Mouse (Mus musculus): ENCODE measurements around the gene Snx12. TPM values are rescaled to one million over a fixed set of nuclear protein-coding genes. Genes with fewer than 3 reads are reported as not detected.
A peak's percentile ranks its signal among the peaks of the same experiment; 100 is the strongest.
"Not testable (repeated sequence)": the region's sequence is repeated elsewhere in the genome, so short reads cannot be mapped to it uniquely, and the experiment has no call there.

The Snx12 gene
- total and polyA plus RNA-seq, 2 experiments: 9.0 to 9.1 TPM

- 26% methylated on average over 7 of the region's 7 CpGs for WGBS
- Histone ChIP-seq H3K4me3 (ENCODE audit: insufficient read depth, low read depth, low read length) (no peak overlapping the region), H3K4me1 (ENCODE audit: control insufficient read depth, insufficient read depth, low read length) (no peaks in the 10 kb centered on the region), H3K79me2 (ENCODE audit: control insufficient read depth, insufficient read depth, low read length) (no peaks in the 10 kb centered on the region), H3K9ac (ENCODE audit: low read depth, low read length) (no peak overlapping the region), H3K36me3 (ENCODE audit: control insufficient read depth, insufficient read depth, low read length) (no peaks in the 10 kb centered on the region), H3K27ac (replicated peaks; ENCODE audit: insufficient read depth, low read depth, low read length) (no peak overlapping the region), H3K27me3 (ENCODE audit: control insufficient read depth, insufficient read depth, low read length) (no peaks in the 10 kb centered on the region)
- no peak for TF ChIP-seq POLR2A (IDR thresholded peaks at IDR 0.05; ENCODE audit: extremely low read depth, insufficient read depth, low read length)
- TF ChIP-seq CTCF (IDR thresholded peaks at IDR 0.05; ENCODE audit: low read depth, low read length): no peak; the same call in 1 of the 2 replicates
- peak; percentile 40 for DNase-seq (ENCODE audit: extremely low read depth, low read depth, low spot score)
Observed at GRCm38 (mm10) chrX:101131001-101131400, 91.4 kb downstream of the Snx12 start.

- no peaks in the 10 kb centered on the region for H3K27me3 ChIP-seq (ENCODE audit: control insufficient read depth, insufficient read depth, low read length)
- TF ChIP-seq CTCF (IDR thresholded peaks at IDR 0.05; ENCODE audit: low read depth, low read length): no peak
- no peak for TF ChIP-seq POLR2A (IDR thresholded peaks at IDR 0.05; ENCODE audit: extremely low read depth, insufficient read depth, low read length)
- 83% methylated on average over 2 of the region's 2 CpGs for WGBS
- H3K9ac ChIP-seq (ENCODE audit: low read depth, low read length): no peak overlapping the region
- H3K4me3 ChIP-seq (ENCODE audit: insufficient read depth, low read depth, low read length): no peak overlapping the region
- no peaks in the 10 kb centered on the region for H3K36me3 ChIP-seq (ENCODE audit: control insufficient read depth, insufficient read depth, low read length)
- no peak overlapping the region for H3K27ac ChIP-seq (replicated peaks; ENCODE audit: insufficient read depth, low read depth, low read length)
- DNase-seq (ENCODE audit: extremely low read depth, low read depth, low spot score): no peak
- H3K79me2 ChIP-seq (ENCODE audit: control insufficient read depth, insufficient read depth, low read length): no peaks in the 10 kb centered on the region
- no peaks in the 10 kb centered on the region for H3K4me1 ChIP-seq (ENCODE audit: control insufficient read depth, insufficient read depth, low read length)
Observed at GRCm38 (mm10) chrX:101128559-101128958, 93.8 kb downstream of the Snx12 start.

GRCm38 (mm10) chrX:101126977-101127376, 95.4 kb downstream of the Snx12 start:
- WGBS: 77% methylated on average over 2 of the region's 2 CpGs
- Histone ChIP-seq H3K79me2 (ENCODE audit: control insufficient read depth, insufficient read depth, low read length) (no peaks in the 10 kb centered on the region), H3K36me3 (ENCODE audit: control insufficient read depth, insufficient read depth, low read length) (no peaks in the 10 kb centered on the region), H3K27me3 (ENCODE audit: control insufficient read depth, insufficient read depth, low read length) (no peaks in the 10 kb centered on the region), H3K27ac (replicated peaks; ENCODE audit: insufficient read depth, low read depth, low read length) (no peak overlapping the region), H3K4me1 (ENCODE audit: control insufficient read depth, insufficient read depth, low read length) (no peaks in the 10 kb centered on the region), H3K4me3 (ENCODE audit: insufficient read depth, low read depth, low read length) (no peak overlapping the region), H3K9ac (ENCODE audit: low read depth, low read length) (no peak overlapping the region)
- TF ChIP-seq POLR2A (IDR thresholded peaks at IDR 0.05; ENCODE audit: extremely low read depth, insufficient read depth, low read length) (no peak), CTCF (IDR thresholded peaks at IDR 0.05; ENCODE audit: low read depth, low read length) (no peak)
- no peak for DNase-seq (ENCODE audit: extremely low read depth, low read depth, low spot score)

GRCm38 (mm10) chrX:101126474-101126955, 95.8 kb downstream of the Snx12 start:
- TF ChIP-seq POLR2A (IDR thresholded peaks at IDR 0.05; ENCODE audit: extremely low read depth, insufficient read depth, low read length): no peak
- no peak for TF ChIP-seq CTCF (IDR thresholded peaks at IDR 0.05; ENCODE audit: low read depth, low read length)
- Histone ChIP-seq H3K4me1 (ENCODE audit: control insufficient read depth, insufficient read depth, low read length) (no peaks in the 10 kb centered on the region), H3K27ac (replicated peaks; ENCODE audit: insufficient read depth, low read depth, low read length) (no peak overlapping the region), H3K9ac (ENCODE audit: low read depth, low read length) (no peak overlapping the region), H3K27me3 (ENCODE audit: control insufficient read depth, insufficient read depth, low read length) (no peaks in the 10 kb centered on the region), H3K79me2 (ENCODE audit: control insufficient read depth, insufficient read depth, low read length) (no peaks in the 10 kb centered on the region), H3K36me3 (ENCODE audit: control insufficient read depth, insufficient read depth, low read length) (no peaks in the 10 kb centered on the region), H3K4me3 (ENCODE audit: insufficient read depth, low read depth, low read length) (no peak overlapping the region)
- WGBS: 67% methylated on average over 7 of the region's 7 CpGs
- DNase-seq (ENCODE audit: extremely low read depth, low read depth, low spot score): no peak

GRCm38 (mm10) chrX:101120546-101120945, 101.8 kb downstream of the Snx12 start:
- TF ChIP-seq CTCF (IDR thresholded peaks at IDR 0.05; ENCODE audit: low read depth, low read length) (no peak), POLR2A (IDR thresholded peaks at IDR 0.05; ENCODE audit: extremely low read depth, insufficient read depth, low read length) (no peak)
- Histone ChIP-seq H3K4me3 (ENCODE audit: insufficient read depth, low read depth, low read length) (no peak overlapping the region), H3K36me3 (ENCODE audit: control insufficient read depth, insufficient read depth, low read length) (no peaks in the 10 kb centered on the region), H3K27ac (replicated peaks; ENCODE audit: insufficient read depth, low read depth, low read length) (no peak overlapping the region), H3K27me3 (ENCODE audit: control insufficient read depth, insufficient read depth, low read length) (no peaks in the 10 kb centered on the region), H3K4me1 (ENCODE audit: control insufficient read depth, insufficient read depth, low read length) (no peaks in the 10 kb centered on the region), H3K9ac (ENCODE audit: low read depth, low read length) (no peak overlapping the region), H3K79me2 (ENCODE audit: control insufficient read depth, insufficient read depth, low read length) (no peaks in the 10 kb centered on the region)
- 54% methylated on average over 1 of the region's 1 CpGs for WGBS
- DNase-seq (ENCODE audit: extremely low read depth, low read depth, low spot score): no peak

GRCm38 (mm10) chrX:101085920-101086319, 136.4 kb downstream of the Snx12 start, which contains the start of gene Slc7a3:
TSS of gene Slc7a3 (minus strand) at chrX:101086020.
- 31% methylated on average over 11 of the region's 11 CpGs for WGBS

GRCm38 (mm10) chrX:101085211-101085610, 137.2 kb downstream of the Snx12 start:
- WGBS: 5% methylated on average over 9 of the region's 9 CpGs
- H3K27ac ChIP-seq (replicated peaks; ENCODE audit: insufficient read depth, low read depth, low read length); H3K4me1 ChIP-seq (ENCODE audit: control insufficient read depth, insufficient read depth, low read length); H3K36me3 ChIP-seq (ENCODE audit: control insufficient read depth, insufficient read depth, low read length); H3K79me2 ChIP-seq (ENCODE audit: control insufficient read depth, insufficient read depth, low read length); DNase-seq (ENCODE audit: extremely low read depth, low read depth, low spot score); H3K9ac ChIP-seq (ENCODE audit: low read depth, low read length); H3K27me3 ChIP-seq (ENCODE audit: control insufficient read depth, insufficient read depth, low read length); H3K4me3 ChIP-seq (ENCODE audit: insufficient read depth, low read depth, low read length): not testable (repeated sequence)

More at GRCm38 (mm10) chrX:101085920-101086319, 136.4 kb downstream of the Snx12 start, which contains the start of gene Slc7a3:
- no peak for DNase-seq (ENCODE audit: extremely low read depth, low read depth, low spot score)
- no peak for TF ChIP-seq CTCF (IDR thresholded peaks at IDR 0.05; ENCODE audit: low read depth, low read length)
- TF ChIP-seq POLR2A (IDR thresholded peaks at IDR 0.05; ENCODE audit: extremely low read depth, insufficient read depth, low read length): no peak
- H3K4me3 ChIP-seq (ENCODE audit: insufficient read depth, low read depth, low read length): no peak within 1 kb of the TSS
- no peak within 1 kb of the TSS for H3K9ac ChIP-seq (ENCODE audit: low read depth, low read length)
- no peaks in the 10 kb centered on the region for H3K27me3 ChIP-seq (ENCODE audit: control insufficient read depth, insufficient read depth, low read length)
- no peaks in the 10 kb centered on the region for H3K36me3 ChIP-seq (ENCODE audit: control insufficient read depth, insufficient read depth, low read length)
- no peaks in the 10 kb centered on the region for H3K79me2 ChIP-seq (ENCODE audit: control insufficient read depth, insufficient read depth, low read length)
- H3K4me1 ChIP-seq (ENCODE audit: control insufficient read depth, insufficient read depth, low read length): no peaks in the 10 kb centered on the region
- H3K27ac ChIP-seq (replicated peaks; ENCODE audit: insufficient read depth, low read depth, low read length): no peak within 1 kb of the TSS
